Mouse (Mus musculus) layer of hippocampus, adult 8-10 months (tissue): ENCODE results near the gene Siglec1. TPM values are rescaled to one million over a fixed set of nuclear protein-coding genes. Genes with fewer than 3 reads are reported as not detected.
A peak's percentile ranks its signal among the peaks of the same experiment; 100 is the strongest.
"Not testable (repeated sequence)": the region's sequence is repeated elsewhere in the genome, so short reads cannot be mapped to it uniquely, and the experiment has no call there.

Experiments used
- DNase-seq, 2 experiments: peaks; one replicate each; pipeline ENCODE4 v3.0.0; 2022; ENCODE audit warnings: low spot score in 2 of 2
- total RNA-seq, 4 experiments: library from RNA; stranded (reverse); gene quantifications; 2 replicates each; pipeline ENCODE4 v1.2.4; 2022

The Siglec1 gene
- 1 to 10 TPM in 1 of 4 experiments, under 1 TPM in 3; 0.39 to 1.5 (median 0.75) TPM for total RNA-seq

DNA sequence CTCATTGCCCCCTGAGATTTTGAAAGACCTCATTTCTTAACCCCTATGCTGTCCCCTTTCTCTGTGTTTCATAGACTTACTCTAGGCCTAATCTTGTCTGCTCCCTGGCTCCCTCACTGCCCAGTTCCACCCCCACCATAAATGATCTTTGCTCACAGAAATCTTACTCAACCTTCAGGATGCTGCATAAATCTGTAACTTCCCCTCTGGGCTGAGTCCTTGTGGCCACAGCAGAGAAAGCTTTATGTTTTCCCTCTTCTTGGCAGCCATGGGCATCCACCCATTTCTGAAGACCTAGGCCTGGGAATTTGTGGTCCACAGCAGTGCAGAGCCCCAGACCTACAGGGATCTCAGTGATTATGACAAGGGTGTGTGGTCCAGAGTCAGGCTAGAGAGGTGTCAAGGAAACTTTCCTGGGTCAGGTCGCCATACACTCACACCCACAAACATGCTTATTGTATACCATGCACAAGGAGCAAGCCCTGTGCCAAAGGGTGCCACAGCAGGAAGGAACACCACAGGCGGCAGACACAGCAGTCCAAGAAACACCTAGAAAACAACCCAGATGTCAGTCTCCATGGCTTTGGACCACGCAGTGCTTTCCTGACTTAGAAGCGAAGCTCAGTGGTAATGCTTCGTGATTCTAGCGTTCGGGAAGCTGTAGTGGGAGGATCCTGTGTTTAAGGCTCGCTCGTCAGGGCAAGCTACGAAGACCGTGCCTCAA lies at the start of gene Siglec1:
Gene Siglec1 (minus strand): TSS at position 99 of the 724 bp plus-strand sequence.
- no peak for DNase-seq

DNA sequence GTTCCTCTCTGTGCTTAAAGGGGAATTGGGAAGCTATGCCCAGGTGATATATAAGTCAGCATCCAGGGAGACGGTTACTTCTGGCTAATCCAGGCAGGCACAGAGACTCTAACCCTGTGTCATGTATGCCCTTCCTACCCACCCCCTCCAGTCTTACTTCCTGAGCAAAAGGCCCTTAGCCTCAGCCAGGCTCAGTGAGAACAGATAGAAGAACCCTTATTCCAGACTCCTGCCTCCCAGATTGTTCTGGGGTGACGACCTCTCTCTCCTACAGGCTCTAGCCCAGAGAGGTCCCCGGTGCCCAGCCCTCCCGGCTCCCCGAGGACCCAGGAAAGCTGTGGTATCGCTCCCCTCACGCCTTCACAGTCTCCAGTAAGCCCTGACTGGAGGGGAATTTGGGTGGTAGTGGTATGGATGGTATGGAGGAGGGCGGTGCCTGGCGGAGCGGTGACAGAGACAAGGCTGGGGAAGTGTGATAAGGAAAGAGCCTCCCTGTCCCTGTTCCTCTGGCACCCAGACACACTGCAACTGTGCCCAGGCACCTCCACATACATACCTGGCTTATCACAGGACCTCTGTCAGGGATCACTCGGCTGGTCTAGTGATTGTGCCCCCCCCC lies 49.1 kb upstream of the Siglec1 start:
- peak in 1 of 2 experiments; percentile 1 for DNase-seq

GRCm38 (mm10) chr2:131134826-131135400 lies 48.3 kb upstream of the Siglec1 start:
- DNase-seq, result peak in 1 of 2 experiments; percentile 0

DNA sequence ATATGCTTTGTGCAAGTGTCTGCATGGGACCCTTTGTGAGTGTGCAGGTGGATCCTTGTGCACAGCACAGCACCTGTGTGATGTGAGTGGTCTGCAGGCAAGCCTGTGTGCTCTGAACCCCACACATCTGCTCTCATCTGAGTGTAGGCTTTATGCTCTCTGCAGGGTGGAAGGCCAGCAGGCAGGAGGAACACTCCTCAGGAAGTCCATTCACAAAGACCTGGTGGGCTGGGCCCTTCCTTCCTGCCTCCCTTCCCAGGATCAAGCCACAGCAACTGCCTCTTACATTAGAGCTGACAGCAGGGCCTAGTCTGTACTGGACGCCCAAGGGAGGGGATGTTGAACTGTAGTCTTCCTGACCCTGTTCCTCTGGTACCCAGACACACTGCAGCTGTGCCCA lies 47.8 kb upstream of the Siglec1 start:
- no peak for DNase-seq

DNA sequence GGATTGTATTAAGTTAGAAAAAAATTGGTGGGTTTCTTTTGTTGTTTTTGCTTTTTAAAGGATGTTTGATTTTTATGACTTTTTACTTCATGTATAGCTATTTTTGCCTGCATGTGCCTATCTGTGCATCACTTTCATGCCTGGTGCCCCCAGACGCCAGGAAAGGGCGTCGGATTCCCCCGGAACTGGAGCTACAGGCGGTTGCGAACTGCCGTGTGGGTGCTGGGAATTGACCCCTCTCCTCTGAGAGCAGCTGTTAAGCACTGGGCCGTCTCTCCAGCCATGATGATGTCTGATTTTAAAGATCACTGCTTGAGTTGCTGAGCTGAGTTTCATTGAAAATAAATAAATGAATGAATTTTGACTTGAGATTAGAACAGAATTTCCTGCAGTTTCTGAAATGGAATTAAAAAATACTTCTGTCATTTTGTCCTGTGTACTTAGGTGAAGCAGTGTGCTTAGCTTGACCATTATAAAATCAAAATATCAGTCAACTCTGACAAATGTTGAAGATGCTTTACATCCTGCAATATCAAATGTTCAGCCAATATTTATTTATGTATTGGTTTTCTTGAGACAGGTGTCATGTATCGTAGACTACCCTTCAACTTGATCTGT lies 46.5 kb upstream of the Siglec1 start, which contains the start of gene Gm11037:
Gene Gm11037 (plus strand): TSS at position 568 of the 618 bp plus-strand sequence.
- DNase-seq, result no peak

DNA sequence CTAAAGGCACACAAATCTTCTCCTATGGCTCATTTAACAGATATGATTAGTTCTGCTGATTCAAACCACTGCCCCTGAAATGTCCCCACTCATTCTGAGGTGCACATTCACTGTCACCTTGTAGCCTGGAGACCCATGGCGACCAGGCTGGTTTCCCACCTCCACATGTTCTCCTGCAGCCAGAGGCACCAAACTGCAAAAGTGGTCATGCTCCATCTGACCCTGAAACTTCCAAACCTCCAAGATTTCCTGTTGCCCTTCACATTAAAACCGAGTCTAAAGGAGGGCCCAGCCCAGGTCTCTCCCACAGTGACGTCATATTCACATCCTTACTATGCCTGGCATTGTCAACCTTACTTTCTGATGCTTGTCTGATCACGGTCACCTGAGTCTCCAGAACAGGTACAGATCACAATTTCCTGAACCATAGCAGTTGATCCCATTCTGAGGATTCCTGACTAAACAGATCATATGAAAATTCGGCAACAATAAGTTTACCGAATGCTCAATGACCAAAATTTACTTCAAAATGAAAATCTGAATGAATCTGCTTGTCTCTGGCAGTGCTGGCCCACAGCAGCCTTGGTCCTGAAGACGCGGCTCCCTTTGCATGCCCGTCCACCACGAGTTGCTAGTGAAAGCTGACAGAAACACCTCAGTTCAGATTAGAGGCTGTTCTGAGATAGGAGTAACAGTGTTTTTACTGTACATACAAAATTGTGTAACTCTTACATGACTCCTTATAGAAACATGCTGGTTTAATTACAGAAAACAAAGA lies 45.7 kb upstream of the Siglec1 start:
- peak in 1 of 2 experiments; percentile 0 for DNase-seq

GRCm38 (mm10) chr2:131130849-131131248 lies 44.3 kb upstream of the Siglec1 start:
- no peak for DNase-seq

DNA sequence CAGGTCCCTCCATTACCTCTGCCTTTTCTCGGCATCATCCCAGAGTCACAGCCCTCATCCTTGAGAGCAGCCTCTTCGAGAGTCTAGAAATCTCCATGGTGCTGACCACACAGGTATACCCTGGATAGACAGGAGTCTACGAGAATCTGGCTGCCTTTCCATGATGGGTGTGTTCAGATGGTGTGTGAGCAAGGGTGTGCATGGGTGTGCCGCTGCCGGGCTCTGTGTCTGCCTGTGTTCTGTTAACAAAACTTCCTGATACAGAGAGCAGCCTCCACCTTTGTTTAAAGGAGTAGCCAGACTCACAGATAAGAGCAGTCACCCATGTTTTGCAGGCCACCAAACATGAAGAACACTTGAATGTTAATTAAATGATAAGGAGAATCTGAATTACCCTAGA lies 43.3 kb upstream of the Siglec1 start:
- peak in 1 of 2 experiments; percentile 1 for DNase-seq

GRCm38 (mm10) chr2:131128636-131129157 lies 42.1 kb upstream of the Siglec1 start:
- DNase-seq, result no peak

DNA sequence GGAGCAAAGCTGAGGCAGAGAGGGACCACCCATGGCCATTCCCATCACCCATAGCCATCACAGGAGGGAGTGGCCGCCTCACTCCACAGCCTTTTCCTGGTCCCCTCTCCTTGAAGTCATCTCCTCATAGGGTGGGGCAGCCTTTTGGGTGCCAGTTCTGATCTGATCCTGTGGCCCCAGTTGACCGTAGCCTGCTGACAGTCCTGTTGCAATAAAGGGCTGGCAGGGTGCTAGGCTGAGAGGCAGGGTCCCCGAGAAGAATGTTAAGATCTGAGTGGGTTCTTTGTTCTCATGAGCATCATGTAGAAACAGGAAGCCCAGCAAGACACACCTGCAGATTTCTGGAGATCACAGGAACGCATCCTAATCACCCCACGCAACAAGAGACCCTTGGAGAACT lies 41.6 kb upstream of the Siglec1 start:
- DNase-seq, result no peak

- DNase-seq, result no peak
Measured at GRCm38 (mm10) chr2:131127161-131127730, 40.7 kb upstream of the Siglec1 start, which contains the start of gene Hspa12b. Hspa12b (plus strand) TSS chr2:131127280.

GRCm38 (mm10) chr2:131125964-131126815 lies 39.6 kb upstream of the Siglec1 start:
- DNase-seq, result peak in 1 of 2 experiments; percentile 1

DNA sequence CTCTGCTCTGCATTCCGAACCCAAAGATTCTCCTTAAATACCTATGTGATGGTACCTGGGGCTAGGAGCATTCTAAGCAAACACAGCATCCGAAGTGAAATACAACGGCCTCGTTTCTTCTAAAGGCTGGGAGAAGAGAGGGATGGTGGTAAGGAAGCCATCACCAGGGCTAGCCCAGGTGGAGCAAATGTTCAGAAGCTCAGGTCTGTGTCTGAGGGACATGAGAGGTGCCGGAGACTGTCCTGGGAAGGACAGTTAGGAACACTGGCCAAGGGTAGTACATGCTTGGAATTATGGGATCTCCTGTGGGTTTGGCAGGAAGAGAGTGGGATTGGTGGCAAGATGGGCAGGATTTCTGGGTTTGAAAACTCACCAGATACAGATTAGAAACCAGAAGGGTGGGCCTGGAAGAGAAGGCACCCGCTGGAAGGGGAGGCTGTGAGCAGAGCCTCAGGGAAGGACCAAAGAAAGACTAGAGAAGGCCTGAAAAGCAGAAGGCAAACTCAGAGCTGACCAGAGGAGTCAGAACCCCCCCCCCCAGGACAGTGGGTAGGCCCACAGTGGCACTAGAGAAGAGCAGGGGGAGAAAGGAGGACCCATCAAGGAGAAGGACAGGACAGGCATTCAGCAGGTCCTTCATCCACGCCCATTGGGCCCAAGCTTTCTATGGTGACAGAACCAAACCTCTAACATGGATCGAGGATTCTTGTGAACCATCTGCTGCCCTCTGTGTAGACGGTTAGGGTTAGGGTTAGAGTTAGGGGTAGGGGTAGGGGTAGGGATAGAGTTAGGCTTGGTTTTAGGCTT lies 38.8 kb upstream of the Siglec1 start:
- DNase-seq, result no peak

DNA sequence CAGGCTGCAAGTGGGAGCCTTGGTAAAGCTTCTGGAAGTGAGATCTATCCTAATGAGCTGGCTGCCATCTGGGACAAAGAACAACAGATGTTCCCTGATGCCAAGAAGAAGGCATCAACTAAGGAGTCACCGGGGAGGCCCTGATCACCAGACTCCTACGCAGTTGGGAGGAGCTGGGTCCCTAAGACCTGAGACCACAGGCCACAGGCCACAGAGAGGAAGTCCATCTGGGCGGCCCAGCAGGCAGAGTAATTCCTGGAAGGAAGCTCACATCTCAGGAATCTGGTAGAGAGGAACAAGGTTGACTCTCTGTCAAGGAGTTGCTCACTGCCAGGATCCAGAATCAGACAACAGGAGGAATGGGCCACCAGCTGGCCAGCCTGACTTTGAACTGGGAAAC lies 37.6 kb upstream of the Siglec1 start:
- peak in 1 of 2 experiments; percentile 28 for DNase-seq

DNA sequence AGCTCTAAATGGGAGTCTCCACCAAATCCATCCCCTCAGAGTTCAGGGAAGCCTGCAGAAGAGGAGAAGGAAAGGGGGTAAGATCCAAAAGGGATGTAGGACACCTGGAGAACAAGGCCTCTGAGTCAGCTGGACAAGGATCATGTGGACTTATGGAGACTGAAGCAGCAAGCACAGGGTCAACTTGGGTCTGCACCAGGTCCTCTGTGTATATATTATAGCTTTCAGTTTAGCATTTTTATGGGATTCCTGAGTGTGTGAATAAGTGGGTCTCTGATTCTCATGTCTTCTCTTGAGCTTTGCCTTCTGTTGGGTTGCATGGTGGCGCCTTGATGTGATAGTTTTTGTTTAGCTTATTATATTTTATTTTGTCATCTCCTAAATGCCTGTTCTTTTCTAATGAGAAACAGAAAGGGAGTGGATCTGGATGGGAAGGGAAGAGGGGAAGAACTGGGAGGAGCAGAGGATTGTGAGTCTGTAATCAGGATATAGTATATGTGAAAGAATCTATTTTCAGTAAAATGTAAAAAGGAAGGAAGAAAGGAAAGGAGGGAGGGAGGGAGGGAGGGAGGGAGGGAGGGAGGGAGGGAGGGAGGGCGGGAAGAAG lies 32.5 kb upstream of the Siglec1 start:
- DNase-seq, result no peak

- DNase-seq, result no peak
Measured at GRCm38 (mm10) chr2:131105989-131106388, 19.4 kb upstream of the Siglec1 start.

DNA sequence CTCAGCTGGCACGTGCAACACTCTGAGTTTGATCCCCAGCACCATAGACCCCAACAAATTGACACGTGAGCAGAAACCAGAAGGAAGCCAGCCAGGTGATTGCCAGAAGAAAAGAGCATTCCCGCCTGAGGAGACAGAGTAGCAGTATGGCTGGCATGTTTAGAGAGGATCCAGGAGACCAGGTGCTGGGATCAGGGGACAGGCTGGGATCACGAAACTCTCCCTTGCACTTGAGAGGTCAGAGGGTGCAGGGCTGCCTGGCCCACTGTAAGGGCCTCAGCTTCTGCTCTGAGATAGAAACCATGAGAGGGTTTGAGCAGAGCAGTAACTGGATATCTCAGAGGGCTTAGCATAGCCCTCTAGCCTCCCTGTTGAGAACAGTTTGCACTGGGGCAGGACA lies 18.5 kb upstream of the Siglec1 start:
- not testable (repeated sequence) for DNase-seq

- DNase-seq, result no peak
Measured at GRCm38 (mm10) chr2:131104021-131104420, 17.5 kb upstream of the Siglec1 start.
